ENCODE assay signal across 21 mouse cellular contexts in genomic region chr5:109032591-109032990, GRCm38 (mm10). TPM values are rescaled to one million over a fixed set of nuclear protein-coding genes. Genes with fewer than 3 reads are reported as not detected.
DNase-seq lines count a peak whose midpoint lies in the region; ATAC-seq and TF ChIP-seq lines count a peak whose summit lies in the region.
"Had no signal": no experiment of that assay in that cellular context is flagged by ENCODE, and none has a peak within 500 bp of the region (broad histone marks: within the 10 kb centered on the region; RNA-seq: fewer than 3 reads in every experiment).

No protein-coding gene starts in this region.

- TF ChIP-seq CTCF in lung, postnatal 0 days (IDR thresholded peaks at IDR 0.05): no peak; the same call in 1 of the 2 replicates
- TF ChIP-seq CTCF in MEL (IDR thresholded peaks at IDR 0.05 in 2 of 3, conservative IDR thresholded peaks at IDR 0.05 in 1 of 3; ENCODE audit: control insufficient read depth in 1 of 3, insufficient read depth in 1 of 3, low read depth in 2 of 3, low read length in 3 of 3, poor library complexity in 1 of 3, severe bottlenecking in 1 of 3): peak in 1 of 3 experiments; percentile 26; a peak in 2 of 6 replicates

- TF ChIP-seq POLR2A in MEL (IDR thresholded peaks at IDR 0.05; ENCODE audit: control insufficient read depth in 1 of 2, insufficient read depth in 1 of 2, low read depth in 1 of 2, low read length in 2 of 2, poor library complexity in 1 of 2): no peak

- no peak overlapping the region for H3K9ac ChIP-seq in lung, postnatal 0 days (replicated peaks; ENCODE audit: low read depth)
- no peak overlapping the region for H3K9ac ChIP-seq in MEL (ENCODE audit: control insufficient read depth, low read depth, low read length, poor library complexity, severe bottlenecking)
- H3K9ac ChIP-seq: embryonic facial prominence, embryonic 13.5 days; forebrain, embryonic 13.5 days; hindbrain, embryonic 13.5 days; liver, embryonic 13.5 days had no signal

- no peaks in the 10 kb centered on the region for H3K79me2 ChIP-seq in MEL (ENCODE audit: control insufficient read depth, insufficient read depth, low read length, poor library complexity)

- no peaks in the 10 kb centered on the region for H3K27me3 ChIP-seq in lung, postnatal 0 days (replicated peaks; ENCODE audit: insufficient read depth, low read length)
- no peaks in the 10 kb centered on the region for H3K27me3 ChIP-seq in MEL (ENCODE audit: control insufficient read depth in 1 of 2, insufficient read depth in 2 of 2, low read length in 2 of 2)
- H3K27me3 ChIP-seq: embryonic facial prominence, embryonic 13.5 days; forebrain, embryonic 13.5 days; hindbrain, embryonic 13.5 days; liver, embryonic 13.5 days had no signal

- no peak overlapping the region for H3K4me2 ChIP-seq in lung, postnatal 0 days (replicated peaks; ENCODE audit: low read depth, low read length)
- H3K4me2 ChIP-seq: embryonic facial prominence, embryonic 13.5 days; forebrain, embryonic 13.5 days; heart, embryonic 11.5 days; hindbrain, embryonic 13.5 days; liver, embryonic 13.5 days had no signal

- H3K4me3 ChIP-seq in lung, postnatal 0 days (ENCODE audit: low read depth, low read length): no peak overlapping the region
- no peak overlapping the region for H3K4me3 ChIP-seq in MEL (ENCODE audit: control insufficient read depth in 1 of 2, insufficient read depth in 1 of 2, low read depth in 2 of 2, low read length in 2 of 2)
- H3K4me3 ChIP-seq: embryonic facial prominence, embryonic 13.5 days; forebrain, embryonic 13.5 days; hindbrain, embryonic 13.5 days; liver, embryonic 13.5 days had no signal

- H3K9me3 ChIP-seq in lung, postnatal 0 days (ENCODE audit: low read length): no peaks in the 10 kb centered on the region
- H3K9me3 ChIP-seq in MEL (replicated peaks; ENCODE audit: insufficient read depth, low read length): no peaks in the 10 kb centered on the region
- H3K9me3 ChIP-seq: liver, embryonic 13.5 days had no signal

- H3K27ac ChIP-seq in lung, postnatal 0 days (ENCODE audit: low read length): no peak overlapping the region
- H3K27ac ChIP-seq in MEL (ENCODE audit: control insufficient read depth, low read depth, low read length): no peak overlapping the region
- H3K27ac ChIP-seq: embryonic facial prominence, embryonic 13.5 days; forebrain, embryonic 13.5 days; hindbrain, embryonic 13.5 days; liver, embryonic 13.5 days had no signal

- TF ChIP-seq RAD21 in MEL (IDR thresholded peaks at IDR 0.05; ENCODE audit: low read depth, low read length): no peak; the same call in 1 of the 2 replicates

- peak; percentile 4 for DNase-seq in embryo, embryonic 10 days (ENCODE audit: low spot score)
- DNase-seq in embryo, embryonic 9.5 days (ENCODE audit: extremely low spot score): no peak
- peak; percentile 17 to 19 for DNase-seq in lung, adult 18-20 months
- DNase-seq in lung, postnatal 0 days (ENCODE audit: low spot score): no peak
- peak; percentile 2 for DNase-seq in MEL (ENCODE audit: low read depth, low spot score)
- DNase-seq in adrenal gland, postnatal 14 days: peak; percentile 9
- DNase-seq in layer of hippocampus, adult 8-10 months (ENCODE audit: low spot score in 2 of 2): no peak
- no peak for DNase-seq in left cerebral cortex, adult 9 months (ENCODE audit: low spot score in 2 of 2)
- DNase-seq: B cell, adult 2 months; cerebellum, adult 9-10 months; kidney, postnatal 14 days; liver, embryonic 13.5 days; thymus, postnatal 25 days had no signal

- H3K4me1 ChIP-seq in lung, postnatal 0 days (ENCODE audit: insufficient read depth, low read depth, low read length): no peaks in the 10 kb centered on the region
- no peaks in the 10 kb centered on the region for H3K4me1 ChIP-seq in MEL (ENCODE audit: control insufficient read depth in 1 of 2, insufficient read depth in 2 of 2, low read length in 2 of 2)
- H3K4me1 ChIP-seq: embryonic facial prominence, embryonic 13.5 days; forebrain, embryonic 13.5 days; hindbrain, embryonic 13.5 days; liver, embryonic 13.5 days had no signal

- no peaks in the 10 kb centered on the region for H3K36me3 ChIP-seq in lung, postnatal 0 days (ENCODE audit: insufficient read depth, low read length)
- no peaks in the 10 kb centered on the region for H3K36me3 ChIP-seq in MEL (ENCODE audit: control insufficient read depth in 1 of 2, insufficient read depth in 2 of 2, low read length in 2 of 2)
- H3K36me3 ChIP-seq: embryonic facial prominence, embryonic 13.5 days; hindbrain, embryonic 13.5 days; liver, embryonic 13.5 days had no signal

- TF ChIP-seq EP300 in lung, postnatal 0 days (IDR thresholded peaks at IDR 0.05): no peak
- TF ChIP-seq EP300 in MEL (IDR thresholded peaks at IDR 0.05; ENCODE audit: low read depth in 1 of 2, low read length in 2 of 2): no peak

- ATAC-seq in lung, postnatal 0 days: no peak
- ATAC-seq: forebrain, embryonic 13.5 days had no signal

TF ChIP-seq in MEL, 35 proteins besides CTCF, POLR2A, EP300 and RAD21:
- TF ChIP-seq SMC3 (IDR thresholded peaks at IDR 0.05; ENCODE audit: low read depth, low read length) (peak; percentile 14; the same call in 1 of the 2 replicates), MAZ (IDR thresholded peaks at IDR 0.05; ENCODE audit: low read depth, low read length) (no peak)

RNA-seq across cellular contexts. Expression of gene Vmn2r10, which starts 26.3 kb away (rescaled TPM):
- not detected in 2 replicates for polyA plus RNA-seq in lung, postnatal 0 days (2015; fragmentation: Nextera tagmentation; extraction: Ambion mirVana)
- total RNA-seq in MEL (2012; rRNA removed): not detected in 2 replicates
- under 1 TPM in 1 of 2 experiments, not detected in 1; 0.07 TPM for polyA plus RNA-seq in MEL (2012; ENCODE audit: insufficient read depth in 1 of 2, insufficient read length in 2 of 2, low read depth in 1 of 2, low replicate concordance in 2 of 2, missing spikeins in 1 of 2)
- not detected in 2 replicates for total RNA-seq in adrenal gland, postnatal 14 days (2021)
- not detected for total RNA-seq in layer of hippocampus, adult 8-10 months (2022)
- total RNA-seq: gastrocnemius, adult 18-20 months; left cerebral cortex, adult 18-20 months; megakaryocyte-erythroid progenitor cell, adult 5-6 weeks had no signal
- polyA plus RNA-seq: brain, embryonic 14.5 days; embryonic facial prominence, embryonic 13.5 days; forebrain, embryonic 13.5 days; heart, embryonic 11.5 days; hindbrain, embryonic 13.5 days; liver, embryonic 13.5 days had no signal

RNA-seq across cellular contexts. Expression of gene Vmn2r11, which starts 26.8 kb away (rescaled TPM):
- polyA plus RNA-seq in lung, postnatal 0 days (2015; fragmentation: Nextera tagmentation; extraction: Ambion mirVana): not detected in 2 replicates
- not detected in 2 replicates for total RNA-seq in MEL (2012; rRNA removed)
- not detected for polyA plus RNA-seq in MEL (2012; ENCODE audit: insufficient read depth in 1 of 2, insufficient read length in 2 of 2, low read depth in 1 of 2, low replicate concordance in 2 of 2, missing spikeins in 1 of 2)
- not detected in 2 replicates for total RNA-seq in adrenal gland, postnatal 14 days (2021)
- not detected for total RNA-seq in layer of hippocampus, adult 8-10 months (2022)
- total RNA-seq: gastrocnemius, adult 18-20 months; left cerebral cortex, adult 18-20 months; megakaryocyte-erythroid progenitor cell, adult 5-6 weeks had no signal
- polyA plus RNA-seq: brain, embryonic 14.5 days; embryonic facial prominence, embryonic 13.5 days; forebrain, embryonic 13.5 days; heart, embryonic 11.5 days; hindbrain, embryonic 13.5 days; liver, embryonic 13.5 days had no signal

Comparison
In these comparisons a context has a peak if more than half of its experiments do, and no peak if none do; other contexts are left out.
1. DNase-seq: peak in embryo, embryonic 10 days (single experiment), lung, adult 18-20 months (2 of 2), MEL (single experiment) and adrenal gland, postnatal 14 days (single experiment); none in embryo, embryonic 9.5 days (single experiment), lung, postnatal 0 days (single experiment), layer of hippocampus, adult 8-10 months (0 of 2) and left cerebral cortex, adult 9 months (0 of 2).